Mouse (Mus musculus): Measurements from ENCODE around the gene Tmem132d. TPM values are rescaled to one million over a fixed set of nuclear protein-coding genes. Genes with fewer than 3 reads are reported as not detected.

Gene Tmem132d
- polyA plus RNA-seq, 1 experiment from 2014 or later, result 0.34 TPM

DNA sequence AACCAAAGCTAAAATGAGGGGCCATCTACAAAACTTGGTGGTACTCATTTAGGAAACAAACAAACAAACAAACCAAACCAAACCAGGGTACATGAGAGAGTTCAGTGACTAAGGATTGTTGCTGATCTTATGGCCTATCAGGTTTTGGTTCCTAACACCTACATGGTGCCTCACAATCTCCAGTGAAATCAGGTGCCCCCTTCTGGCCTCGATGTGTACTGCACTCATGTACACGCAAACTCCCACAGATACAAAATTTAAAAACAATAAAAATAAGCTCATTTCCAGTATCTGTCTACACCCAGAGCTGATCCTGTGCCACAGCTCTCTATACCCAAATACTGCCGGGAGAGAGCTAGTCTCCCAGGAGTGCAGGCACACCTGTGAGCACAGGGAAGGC, 495.0 kb downstream of the Tmem132d start:
- H3K4me3 ChIP-seq (ENCODE audit: low read length), result no peak overlapping the region
- WGBS, result 76% methylated on average over 3 of the region's 3 CpGs
- no peak overlapping the region for H3K4me2 ChIP-seq (replicated peaks; ENCODE audit: low read depth, low read length)
- H3K4me1 ChIP-seq (ENCODE audit: control insufficient read depth, insufficient read depth, low read length), result no peaks in the 10 kb centered on the region
- H3K27ac ChIP-seq (ENCODE audit: low read depth, low read length), result no peak overlapping the region
- no peaks in the 10 kb centered on the region for H3K36me3 ChIP-seq (ENCODE audit: control insufficient read depth, insufficient read depth, low read length)
- H3K9me3 ChIP-seq (ENCODE audit: control insufficient read depth, low read length), result no peaks in the 10 kb centered on the region
- H3K9ac ChIP-seq (ENCODE audit: low read depth, low read length), result no peak overlapping the region
- ATAC-seq (ENCODE audit: low FRiP score, low TSS enrichment), result no peak
- H3K27me3 ChIP-seq (ENCODE audit: control insufficient read depth, insufficient read depth, low read length), result no peaks in the 10 kb centered on the region

DNA sequence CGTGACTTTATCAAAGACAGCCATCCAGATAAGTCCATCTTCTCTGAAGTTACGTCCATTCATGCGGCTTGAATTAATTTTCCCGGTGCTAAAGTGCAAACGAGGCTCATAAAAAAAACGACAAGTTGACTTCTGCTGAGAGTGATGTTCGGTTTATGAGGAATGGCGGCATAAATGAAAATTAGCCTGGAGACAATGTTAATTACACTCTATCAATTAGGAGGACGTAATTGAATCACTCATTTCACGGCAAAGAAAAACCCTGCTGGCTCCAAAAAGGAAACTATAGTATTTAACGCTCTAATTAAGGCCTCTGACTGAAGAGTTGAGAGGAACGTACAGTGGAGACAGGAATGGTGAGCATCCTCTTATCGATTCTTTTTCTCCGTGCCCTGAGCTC, 503.2 kb downstream of the Tmem132d start:
- no peaks in the 10 kb centered on the region for H3K27me3 ChIP-seq (ENCODE audit: control insufficient read depth, insufficient read depth, low read length)
- no peaks in the 10 kb centered on the region for H3K9me3 ChIP-seq (ENCODE audit: control insufficient read depth, low read length)
- ATAC-seq (ENCODE audit: low FRiP score, low TSS enrichment), result no peak
- no peaks in the 10 kb centered on the region for H3K4me1 ChIP-seq (ENCODE audit: control insufficient read depth, insufficient read depth, low read length)
- H3K9ac ChIP-seq (ENCODE audit: low read depth, low read length), result no peak overlapping the region
- no peak overlapping the region for H3K4me3 ChIP-seq (ENCODE audit: low read length)
- no peak overlapping the region for H3K27ac ChIP-seq (ENCODE audit: low read depth, low read length)
- H3K36me3 ChIP-seq (ENCODE audit: control insufficient read depth, insufficient read depth, low read length), result no peaks in the 10 kb centered on the region
- 78% methylated on average over 14 of the region's 14 CpGs for WGBS
- H3K4me2 ChIP-seq (replicated peaks; ENCODE audit: low read depth, low read length), result no peak overlapping the region

DNA sequence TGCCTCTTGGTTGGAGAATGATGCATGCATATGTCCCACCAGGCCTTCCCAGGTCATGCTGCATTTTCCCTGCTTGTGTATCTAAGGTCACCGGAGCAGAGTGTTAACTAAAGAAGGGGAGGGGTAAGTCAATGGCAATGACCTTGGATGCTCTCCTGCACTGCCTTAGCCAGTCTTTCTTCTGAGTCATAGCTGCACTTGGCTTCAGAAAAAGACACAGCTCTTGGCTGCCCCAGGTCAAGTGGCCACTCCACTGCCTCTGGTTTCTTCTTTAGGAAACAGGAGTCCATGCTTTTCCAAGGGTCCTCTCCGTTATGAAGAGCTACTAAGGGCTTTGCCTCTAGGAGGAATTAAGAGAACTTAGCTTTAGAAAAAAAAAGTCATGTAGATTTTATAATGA, 506.2 kb downstream of the Tmem132d start:
- Histone ChIP-seq H3K9me3 (ENCODE audit: control insufficient read depth, low read length) (no peaks in the 10 kb centered on the region), H3K4me2 (replicated peaks; ENCODE audit: low read depth, low read length) (no peak overlapping the region), H3K36me3 (ENCODE audit: control insufficient read depth, insufficient read depth, low read length) (no peaks in the 10 kb centered on the region), H3K27me3 (ENCODE audit: control insufficient read depth, insufficient read depth, low read length) (no peaks in the 10 kb centered on the region), H3K9ac (ENCODE audit: low read depth, low read length) (no peak overlapping the region), H3K27ac (ENCODE audit: low read depth, low read length) (no peak overlapping the region), H3K4me1 (ENCODE audit: control insufficient read depth, insufficient read depth, low read length) (no peaks in the 10 kb centered on the region), H3K4me3 (ENCODE audit: low read length) (no peak overlapping the region)
- WGBS, result 82% methylated on average over 2 of the region's 2 CpGs
- no peak for ATAC-seq (ENCODE audit: low FRiP score, low TSS enrichment)

DNA sequence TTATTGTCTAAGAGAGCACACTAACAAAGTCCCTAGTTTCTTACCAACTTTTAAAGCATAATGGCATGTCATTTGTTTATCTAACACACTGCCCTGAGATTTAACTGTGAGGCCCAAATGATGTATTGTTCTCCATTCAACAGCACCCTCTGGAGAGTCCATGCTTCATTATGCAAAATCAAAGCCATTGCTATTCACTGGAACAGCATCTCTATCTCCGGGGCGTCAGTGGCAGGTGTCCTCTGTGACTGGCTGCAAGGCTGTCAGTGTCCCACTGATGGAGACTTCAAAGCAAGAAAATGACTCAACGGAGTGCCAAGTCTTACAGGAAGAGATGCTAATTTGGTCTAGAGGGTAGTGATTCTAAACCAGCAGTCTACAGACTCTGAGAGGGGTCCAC, 508.8 kb downstream of the Tmem132d start:
- Histone ChIP-seq H3K27me3 (ENCODE audit: control insufficient read depth, insufficient read depth, low read length) (no peaks in the 10 kb centered on the region), H3K36me3 (ENCODE audit: control insufficient read depth, insufficient read depth, low read length) (no peaks in the 10 kb centered on the region), H3K4me1 (ENCODE audit: control insufficient read depth, insufficient read depth, low read length) (no peaks in the 10 kb centered on the region), H3K4me2 (replicated peaks; ENCODE audit: low read depth, low read length) (no peak overlapping the region), H3K9ac (ENCODE audit: low read depth, low read length) (no peak overlapping the region), H3K27ac (ENCODE audit: low read depth, low read length) (no peak overlapping the region), H3K9me3 (ENCODE audit: control insufficient read depth, low read length) (no peaks in the 10 kb centered on the region), H3K4me3 (ENCODE audit: low read length) (no peak overlapping the region)
- no peak for ATAC-seq (ENCODE audit: low FRiP score, low TSS enrichment)
- WGBS, result 51% methylated on average over 3 of the region's 3 CpGs

DNA sequence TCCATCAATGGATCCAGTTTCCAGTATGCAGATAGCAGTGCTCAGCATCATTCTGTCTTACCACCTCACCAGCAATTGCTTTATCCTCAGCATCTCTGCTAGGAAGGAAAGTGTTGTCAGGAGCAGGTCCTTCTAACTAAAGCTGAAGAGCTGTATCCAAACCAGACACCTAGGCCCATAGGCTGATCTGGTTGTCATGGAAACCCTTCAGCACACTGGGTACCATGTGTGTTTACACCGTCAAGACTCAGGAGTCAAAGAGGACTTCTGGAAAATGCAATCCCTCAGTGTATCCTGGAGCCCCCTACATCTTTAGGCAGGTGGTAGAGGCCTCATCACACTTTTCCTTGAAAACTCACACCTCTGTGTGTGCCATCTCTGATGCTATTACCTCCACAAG, 513.7 kb downstream of the Tmem132d start:
- no peaks in the 10 kb centered on the region for H3K4me1 ChIP-seq (ENCODE audit: control insufficient read depth, insufficient read depth, low read length)
- no peaks in the 10 kb centered on the region for H3K36me3 ChIP-seq (ENCODE audit: control insufficient read depth, insufficient read depth, low read length)
- H3K4me2 ChIP-seq (replicated peaks; ENCODE audit: low read depth, low read length), result no peak overlapping the region
- ATAC-seq (ENCODE audit: low FRiP score, low TSS enrichment), result no peak
- H3K9me3 ChIP-seq (ENCODE audit: control insufficient read depth, low read length), result no peaks in the 10 kb centered on the region
- H3K4me3 ChIP-seq (ENCODE audit: low read length), result no peak overlapping the region
- H3K27ac ChIP-seq (ENCODE audit: low read depth, low read length), result no peak overlapping the region
- no peak overlapping the region for H3K9ac ChIP-seq (ENCODE audit: low read depth, low read length)
- WGBS, result 72% methylated on average over 1 of the region's 1 CpGs
- no peaks in the 10 kb centered on the region for H3K27me3 ChIP-seq (ENCODE audit: control insufficient read depth, insufficient read depth, low read length)

DNA sequence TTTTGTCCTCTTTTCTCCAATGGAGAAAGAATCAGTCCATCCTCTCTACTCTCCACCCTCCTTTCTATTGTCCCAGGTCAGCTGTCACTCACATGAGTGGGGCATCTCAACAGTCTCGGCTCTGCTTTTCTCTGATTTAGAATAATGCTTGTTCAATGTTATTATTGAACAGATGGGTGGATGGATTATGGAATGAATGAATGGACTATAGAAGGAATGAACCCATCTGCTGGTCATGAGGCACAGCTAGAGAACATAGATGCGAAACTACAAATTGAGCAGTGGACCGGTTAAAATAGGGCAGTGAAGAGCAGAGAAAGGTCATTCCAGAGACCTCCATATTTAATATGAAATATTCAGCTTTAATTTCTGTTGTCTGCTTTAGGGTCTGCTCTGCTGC, 514.5 kb downstream of the Tmem132d start:
- 92% methylated on average over 3 of the region's 3 CpGs for WGBS
- Histone ChIP-seq H3K27me3 (ENCODE audit: control insufficient read depth, insufficient read depth, low read length) (no peaks in the 10 kb centered on the region), H3K9me3 (ENCODE audit: control insufficient read depth, low read length) (no peaks in the 10 kb centered on the region), H3K36me3 (ENCODE audit: control insufficient read depth, insufficient read depth, low read length) (no peaks in the 10 kb centered on the region), H3K27ac (ENCODE audit: low read depth, low read length) (no peak overlapping the region), H3K4me1 (ENCODE audit: control insufficient read depth, insufficient read depth, low read length) (no peaks in the 10 kb centered on the region), H3K4me2 (replicated peaks; ENCODE audit: low read depth, low read length) (no peak overlapping the region), H3K4me3 (ENCODE audit: low read length) (no peak overlapping the region), H3K9ac (ENCODE audit: low read depth, low read length) (no peak overlapping the region)
- ATAC-seq (ENCODE audit: low FRiP score, low TSS enrichment), result no peak

DNA sequence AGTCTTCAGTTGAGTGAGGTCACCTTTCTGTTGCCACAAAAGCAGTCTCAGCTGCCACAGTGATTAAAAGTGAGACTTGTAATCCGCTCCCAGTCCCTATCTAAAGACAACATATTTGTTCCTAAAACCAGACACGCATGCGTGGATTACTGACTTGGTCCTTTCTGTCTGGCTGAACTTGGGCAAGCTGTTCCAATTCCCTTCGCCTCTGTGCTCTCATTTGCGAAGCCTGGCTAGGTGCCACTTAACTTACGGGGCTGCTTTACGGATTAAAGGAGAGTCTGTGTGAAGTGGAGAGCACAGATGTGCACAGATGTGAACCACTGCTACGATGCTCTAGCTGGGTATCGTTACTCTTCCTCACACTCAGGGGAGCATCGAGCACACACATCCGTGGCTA, 518.7 kb downstream of the Tmem132d start:
- ATAC-seq (ENCODE audit: low FRiP score, low TSS enrichment), result no peak
- WGBS, result 82% methylated on average over 11 of the region's 11 CpGs
- H3K4me2 ChIP-seq (replicated peaks; ENCODE audit: low read depth, low read length), result no peak overlapping the region
- H3K4me1 ChIP-seq (ENCODE audit: control insufficient read depth, insufficient read depth, low read length), result peaks cover 2% of the 10 kb centered on the region; the same call in 1 of the 2 replicates
- H3K9ac ChIP-seq (ENCODE audit: low read depth, low read length), result no peak overlapping the region
- no peak overlapping the region for H3K27ac ChIP-seq (ENCODE audit: low read depth, low read length)
- H3K36me3 ChIP-seq (ENCODE audit: control insufficient read depth, insufficient read depth, low read length), result no peaks in the 10 kb centered on the region
- no peaks in the 10 kb centered on the region for H3K9me3 ChIP-seq (ENCODE audit: control insufficient read depth, low read length)
- H3K27me3 ChIP-seq (ENCODE audit: control insufficient read depth, insufficient read depth, low read length), result no peaks in the 10 kb centered on the region
- H3K4me3 ChIP-seq (ENCODE audit: low read length), result no peak overlapping the region

DNA sequence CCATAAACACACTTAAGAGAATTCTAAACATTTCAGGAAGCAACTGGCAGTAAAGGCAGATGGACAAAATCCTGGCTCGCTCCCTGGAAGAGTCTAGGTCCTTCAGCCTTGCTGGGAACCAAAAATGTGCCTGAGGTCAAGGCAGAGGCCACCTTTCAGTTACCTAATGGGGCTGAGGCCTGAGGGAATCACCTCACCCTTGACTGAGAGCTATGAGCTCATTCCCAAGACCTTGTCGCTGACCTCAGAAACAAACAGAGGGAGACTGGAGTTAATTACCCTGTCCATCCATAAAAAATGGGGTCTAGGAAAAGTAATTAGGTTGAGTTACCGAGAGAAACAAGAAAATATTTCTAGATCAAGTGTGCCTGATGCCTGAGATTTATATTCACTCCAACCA, 521.3 kb downstream of the Tmem132d start:
- peak; percentile 71 for ATAC-seq (ENCODE audit: low FRiP score, low TSS enrichment)
- Histone ChIP-seq H3K4me2 (replicated peaks; ENCODE audit: low read depth, low read length) (no peak overlapping the region), H3K9ac (ENCODE audit: low read depth, low read length) (no peak overlapping the region), H3K4me1 (ENCODE audit: control insufficient read depth, insufficient read depth, low read length) (peaks cover 2% of the 10 kb centered on the region; the same call in 1 of the 2 replicates), H3K27me3 (ENCODE audit: control insufficient read depth, insufficient read depth, low read length) (no peaks in the 10 kb centered on the region), H3K9me3 (ENCODE audit: control insufficient read depth, low read length) (no peaks in the 10 kb centered on the region), H3K4me3 (ENCODE audit: low read length) (no peak overlapping the region), H3K27ac (ENCODE audit: low read depth, low read length) (no peak overlapping the region), H3K36me3 (ENCODE audit: control insufficient read depth, insufficient read depth, low read length) (no peaks in the 10 kb centered on the region)
- WGBS, result 15% methylated on average over 3 of the region's 3 CpGs

DNA sequence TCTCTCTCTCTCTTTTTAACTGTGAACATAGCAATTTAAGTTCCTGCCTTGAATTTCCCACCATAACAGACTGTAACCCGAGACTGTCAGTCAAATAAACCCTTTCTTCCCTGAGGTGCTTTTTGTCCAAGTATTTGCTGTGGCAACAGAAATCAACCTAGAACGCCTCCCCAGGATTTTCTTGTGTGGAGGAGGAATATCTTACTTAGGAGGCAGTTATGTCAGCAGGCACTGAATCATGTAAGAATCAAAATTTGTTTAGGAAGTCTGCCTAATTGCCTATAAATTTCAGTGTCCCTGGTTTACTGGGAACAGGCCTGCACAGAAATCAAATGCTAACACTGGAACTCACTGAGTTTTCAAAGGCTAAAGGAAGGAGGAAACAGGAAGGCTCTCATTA, 522.5 kb downstream of the Tmem132d start:
- WGBS, result 14% methylated on average over 2 of the region's 2 CpGs
- Histone ChIP-seq H3K4me1 (ENCODE audit: control insufficient read depth, insufficient read depth, low read length) (peaks cover 2% of the 10 kb centered on the region; the same call in 1 of the 2 replicates), H3K4me3 (ENCODE audit: low read length) (no peak overlapping the region), H3K9me3 (ENCODE audit: control insufficient read depth, low read length) (no peaks in the 10 kb centered on the region), H3K9ac (ENCODE audit: low read depth, low read length) (no peak overlapping the region), H3K4me2 (replicated peaks; ENCODE audit: low read depth, low read length) (no peak overlapping the region), H3K27ac (ENCODE audit: low read depth, low read length) (no peak overlapping the region), H3K36me3 (ENCODE audit: control insufficient read depth, insufficient read depth, low read length) (no peaks in the 10 kb centered on the region), H3K27me3 (ENCODE audit: control insufficient read depth, insufficient read depth, low read length) (no peaks in the 10 kb centered on the region)
- ATAC-seq (ENCODE audit: low FRiP score, low TSS enrichment), result no peak

DNA sequence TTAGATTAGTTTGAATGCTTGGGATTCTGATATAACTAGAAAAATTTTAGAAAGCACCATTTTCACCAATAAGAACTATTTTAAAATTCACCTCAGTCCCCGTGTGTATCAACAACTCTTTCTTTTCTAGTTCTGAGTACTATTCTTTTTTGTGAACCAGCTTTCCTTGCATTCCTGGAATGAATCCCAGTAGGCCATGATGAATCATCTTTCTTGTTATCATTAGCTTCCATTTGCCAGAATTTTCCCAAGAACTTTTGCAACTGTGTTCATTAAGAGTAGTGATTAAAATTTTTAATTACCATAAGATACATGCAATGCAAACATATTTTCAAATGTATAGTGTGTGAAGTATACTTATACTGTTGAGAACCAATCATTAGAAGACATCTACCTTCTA, 537.7 kb downstream of the Tmem132d start:
- 91% methylated on average over 1 of the region's 1 CpGs for WGBS
- H3K9me3 ChIP-seq (ENCODE audit: control insufficient read depth, low read length), result no peaks in the 10 kb centered on the region
- H3K36me3 ChIP-seq (ENCODE audit: control insufficient read depth, insufficient read depth, low read length), result no peaks in the 10 kb centered on the region
- H3K4me1 ChIP-seq (ENCODE audit: control insufficient read depth, insufficient read depth, low read length), result no peaks in the 10 kb centered on the region
- no peaks in the 10 kb centered on the region for H3K27me3 ChIP-seq (ENCODE audit: control insufficient read depth, insufficient read depth, low read length)
- ATAC-seq (ENCODE audit: low FRiP score, low TSS enrichment), result no peak
- H3K27ac ChIP-seq (ENCODE audit: low read depth, low read length), result no peak overlapping the region
- no peak overlapping the region for H3K4me3 ChIP-seq (ENCODE audit: low read length)
- no peak overlapping the region for H3K4me2 ChIP-seq (replicated peaks; ENCODE audit: low read depth, low read length)
- H3K9ac ChIP-seq (ENCODE audit: low read depth, low read length), result no peak overlapping the region

Data from kidney, embryonic 14.5 days (tissue).